Mouse (Mus musculus): ENCODE data around the gene Gse1. TPM values are rescaled to one million over a fixed set of nuclear protein-coding genes. Genes with fewer than 3 reads are reported as not detected.

Gene Gse1
- polyA plus RNA-seq, 1 experiment from 2014 or later: 28.8 TPM

GRCm38 (mm10) chr8:120230081-120230480, 1.8 kb downstream of the Gse1 start:
- Histone ChIP-seq H3K27me3 (peaks cover 49% of the 10 kb centered on the region), H3K4me1 (peaks cover 89% of the 10 kb centered on the region), H3K9me3 (no peaks in the 10 kb centered on the region), H3K27ac (replicated peaks) (0 out of 2 replicates have a peak overlapping the region, but pooled peaks have one; percentile 10), H3K4me2 (replicated peaks) (peak overlapping the region; percentile 94), H3K9ac (replicated peaks) (peak overlapping the region; percentile 76), H3K36me3 (no peaks in the 10 kb centered on the region), H3K4me3 (peak overlapping the region; percentile 61)
- no peak for ATAC-seq (ENCODE audit: low FRiP score, low read depth)
- 8% methylated on average over 22 of the region's 22 CpGs for WGBS

- H3K27ac ChIP-seq (replicated peaks): no peak overlapping the region
- H3K27me3 ChIP-seq: peaks cover 49% of the 10 kb centered on the region
- peak overlapping the region; percentile 94 for H3K4me2 ChIP-seq (replicated peaks)
- 32% methylated on average over 18 of the region's 18 CpGs for WGBS
- H3K4me1 ChIP-seq: peaks cover 81% of the 10 kb centered on the region
- no peaks in the 10 kb centered on the region for H3K9me3 ChIP-seq
- H3K4me3 ChIP-seq: peak overlapping the region; percentile 61
- ATAC-seq (ENCODE audit: low FRiP score, low read depth): no peak
- 0 out of 2 replicates have a peak, but pooled peaks cover 5% of the 10 kb centered on the region for H3K36me3 ChIP-seq
- peak overlapping the region; percentile 76; the same call in 1 of the 2 replicates for H3K9ac ChIP-seq (replicated peaks)
Measured at GRCm38 (mm10) chr8:120230715-120231614, 2.7 kb downstream of the Gse1 start.

GRCm38 (mm10) chr8:120231870-120232269, 3.6 kb downstream of the Gse1 start:
- H3K27ac ChIP-seq (replicated peaks): no peak overlapping the region
- H3K27me3 ChIP-seq: peaks cover 49% of the 10 kb centered on the region
- 73% methylated on average over 3 of the region's 3 CpGs for WGBS
- H3K9me3 ChIP-seq: no peaks in the 10 kb centered on the region
- 0 out of 2 replicates have a peak, but pooled peaks cover 5% of the 10 kb centered on the region for H3K36me3 ChIP-seq
- peak overlapping the region; percentile 94 for H3K4me2 ChIP-seq (replicated peaks)
- H3K4me1 ChIP-seq: peaks cover 74% of the 10 kb centered on the region
- H3K9ac ChIP-seq (replicated peaks): peak overlapping the region; percentile 49
- H3K4me3 ChIP-seq: peak overlapping the region; percentile 61; the same call in 1 of the 2 replicates
- ATAC-seq (ENCODE audit: low FRiP score, low read depth): no peak

- Histone ChIP-seq H3K9ac (replicated peaks) (peak overlapping the region; percentile 49), H3K4me3 (peak overlapping the region; percentile 25), H3K36me3 (0 out of 2 replicates have a peak, but pooled peaks cover 5% of the 10 kb centered on the region), H3K27me3 (peaks cover 49% of the 10 kb centered on the region), H3K9me3 (no peaks in the 10 kb centered on the region), H3K4me1 (peaks cover 68% of the 10 kb centered on the region), H3K27ac (replicated peaks) (no peak overlapping the region), H3K4me2 (replicated peaks) (peak overlapping the region; percentile 94)
- WGBS: 44% methylated on average over 4 of the region's 4 CpGs
- no peak for ATAC-seq (ENCODE audit: low FRiP score, low read depth)
Measured at GRCm38 (mm10) chr8:120232398-120232797, 4.1 kb downstream of the Gse1 start.

- H3K4me2 ChIP-seq (replicated peaks): peak overlapping the region; percentile 94
- H3K4me1 ChIP-seq: peaks cover 63% of the 10 kb centered on the region
- peak overlapping the region; percentile 49 for H3K9ac ChIP-seq (replicated peaks)
- no peak overlapping the region for H3K27ac ChIP-seq (replicated peaks)
- H3K4me3 ChIP-seq: peak overlapping the region; percentile 25
- H3K36me3 ChIP-seq: 0 out of 2 replicates have a peak, but pooled peaks cover 5% of the 10 kb centered on the region
- H3K9me3 ChIP-seq: no peaks in the 10 kb centered on the region
- H3K27me3 ChIP-seq: peaks cover 49% of the 10 kb centered on the region
- ATAC-seq (ENCODE audit: low FRiP score, low read depth): no peak
- 18% methylated on average over 13 of the region's 13 CpGs for WGBS
Measured at GRCm38 (mm10) chr8:120232913-120233312, 4.7 kb downstream of the Gse1 start.

GRCm38 (mm10) chr8:120234457-120234856, 6.2 kb downstream of the Gse1 start:
- H3K9ac ChIP-seq (replicated peaks): no peak overlapping the region
- H3K4me2 ChIP-seq (replicated peaks): no peak overlapping the region

GRCm38 (mm10) chr8:120234866-120235265, 6.6 kb downstream of the Gse1 start:
- no peak for ATAC-seq (ENCODE audit: low FRiP score, low read depth)
- Histone ChIP-seq H3K4me2 (replicated peaks) (no peak overlapping the region), H3K36me3 (0 out of 2 replicates have a peak, but pooled peaks cover 5% of the 10 kb centered on the region), H3K4me1 (peaks cover 51% of the 10 kb centered on the region), H3K27ac (replicated peaks) (no peak overlapping the region), H3K9ac (replicated peaks) (no peak overlapping the region), H3K27me3 (peaks cover 38% of the 10 kb centered on the region), H3K9me3 (no peaks in the 10 kb centered on the region), H3K4me3 (no peak overlapping the region)
- 74% methylated on average over 8 of the region's 8 CpGs for WGBS

More at GRCm38 (mm10) chr8:120234457-120234856, 6.2 kb downstream of the Gse1 start:
- Histone ChIP-seq H3K27ac (replicated peaks) (no peak overlapping the region), H3K27me3 (peaks cover 42% of the 10 kb centered on the region), H3K9me3 (no peaks in the 10 kb centered on the region), H3K4me3 (no peak overlapping the region), H3K36me3 (0 out of 2 replicates have a peak, but pooled peaks cover 5% of the 10 kb centered on the region), H3K4me1 (peaks cover 55% of the 10 kb centered on the region)
- 70% methylated on average over 12 of the region's 12 CpGs for WGBS
- no peak for ATAC-seq (ENCODE audit: low FRiP score, low read depth)

- Histone ChIP-seq H3K9ac (replicated peaks) (no peak overlapping the region), H3K4me2 (replicated peaks) (no peak overlapping the region), H3K36me3 (no peaks in the 10 kb centered on the region), H3K4me1 (no peaks in the 10 kb centered on the region), H3K9me3 (0 out of 2 replicates have a peak, but pooled peaks cover 12% of the 10 kb centered on the region), H3K27ac (replicated peaks) (no peak overlapping the region), H3K27me3 (no peaks in the 10 kb centered on the region), H3K4me3 (no peak overlapping the region)
- ATAC-seq (ENCODE audit: low FRiP score, low read depth): no peak
- WGBS: 89% methylated on average over 4 of the region's 4 CpGs
Measured at GRCm38 (mm10) chr8:120243222-120243621, 15.0 kb downstream of the Gse1 start.

GRCm38 (mm10) chr8:120243916-120244451, 15.7 kb downstream of the Gse1 start:
- no peak for ATAC-seq (ENCODE audit: low FRiP score, low read depth)

GRCm38 (mm10) chr8:120244553-120244952, 16.3 kb downstream of the Gse1 start:
- H3K9ac ChIP-seq (replicated peaks): no peak overlapping the region
- no peaks in the 10 kb centered on the region for H3K4me1 ChIP-seq
- no peaks in the 10 kb centered on the region for H3K27me3 ChIP-seq
- ATAC-seq (ENCODE audit: low FRiP score, low read depth): no peak
- WGBS: 89% methylated on average over 10 of the region's 10 CpGs
- no peak overlapping the region for H3K4me3 ChIP-seq
- H3K4me2 ChIP-seq (replicated peaks): no peak overlapping the region
- no peak overlapping the region for H3K27ac ChIP-seq (replicated peaks)
- H3K9me3 ChIP-seq: 0 out of 2 replicates have a peak, but pooled peaks cover 12% of the 10 kb centered on the region
- no peaks in the 10 kb centered on the region for H3K36me3 ChIP-seq

More at GRCm38 (mm10) chr8:120243916-120244451, 15.7 kb downstream of the Gse1 start:
- Histone ChIP-seq H3K4me2 (replicated peaks) (no peak overlapping the region), H3K4me1 (no peaks in the 10 kb centered on the region), H3K36me3 (no peaks in the 10 kb centered on the region), H3K27me3 (no peaks in the 10 kb centered on the region), H3K4me3 (no peak overlapping the region), H3K9me3 (0 out of 2 replicates have a peak, but pooled peaks cover 12% of the 10 kb centered on the region), H3K9ac (replicated peaks) (no peak overlapping the region), H3K27ac (replicated peaks) (no peak overlapping the region)
- 93% methylated on average over 5 of the region's 5 CpGs for WGBS

- Histone ChIP-seq H3K36me3 (no peaks in the 10 kb centered on the region), H3K27ac (replicated peaks) (no peak overlapping the region), H3K9me3 (0 out of 2 replicates have a peak, but pooled peaks cover 12% of the 10 kb centered on the region), H3K9ac (replicated peaks) (no peak overlapping the region), H3K4me1 (peaks cover 20% of the 10 kb centered on the region), H3K27me3 (no peaks in the 10 kb centered on the region), H3K4me2 (replicated peaks) (no peak overlapping the region), H3K4me3 (no peak overlapping the region)
- WGBS: 82% methylated on average over 5 of the region's 5 CpGs
- no peak for ATAC-seq (ENCODE audit: low FRiP score, low read depth)
Measured at GRCm38 (mm10) chr8:120247618-120248017, 19.4 kb downstream of the Gse1 start.

GRCm38 (mm10) chr8:120248031-120248430, 19.8 kb downstream of the Gse1 start:
- H3K4me2 ChIP-seq (replicated peaks): no peak overlapping the region
- H3K27me3 ChIP-seq: no peaks in the 10 kb centered on the region
- no peak overlapping the region for H3K9ac ChIP-seq (replicated peaks)
- peaks cover 21% of the 10 kb centered on the region for H3K4me1 ChIP-seq
- H3K36me3 ChIP-seq: no peaks in the 10 kb centered on the region
- H3K9me3 ChIP-seq: 0 out of 2 replicates have a peak, but pooled peaks cover 12% of the 10 kb centered on the region
- H3K4me3 ChIP-seq: no peak overlapping the region
- WGBS: 90% methylated on average over 7 of the region's 7 CpGs
- H3K27ac ChIP-seq (replicated peaks): no peak overlapping the region
- ATAC-seq (ENCODE audit: low FRiP score, low read depth): no peak

Data from midbrain, embryonic 12.5 days (tissue).